Mouse (Mus musculus): ENCODE measurements around the gene Cdc37.

DNA sequence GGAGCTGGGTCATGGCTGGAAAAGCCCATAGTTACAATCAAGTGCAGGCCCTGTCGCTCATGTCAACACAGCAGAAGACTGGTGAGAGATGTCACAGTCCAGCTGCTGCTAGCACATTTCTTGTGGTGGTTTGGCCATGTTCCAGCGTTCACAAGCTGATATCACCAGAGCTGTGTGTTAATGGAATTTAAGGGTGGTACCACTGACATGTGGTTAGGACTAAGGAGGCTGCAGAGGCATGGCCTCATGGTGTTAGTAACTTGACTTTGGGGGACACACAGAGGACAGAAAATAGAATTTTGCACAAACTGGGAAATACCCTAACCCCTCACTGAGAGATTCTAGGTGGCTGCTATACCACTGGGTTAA is 23.5 kb downstream of the Cdc37 start:
- TF ChIP-seq EP300 (IDR thresholded peaks at IDR 0.05) (no peak), CTCF (IDR thresholded peaks at IDR 0.05) (no peak)
